Mouse (Mus musculus) small intestine, adult 10 weeks (tissue): Measurements from ENCODE around the gene Ptrhd1. TPM values are rescaled to one million over a fixed set of nuclear protein-coding genes. Genes with fewer than 3 reads are reported as not detected.

Experiments used
- polyA plus RNA-seq: library from polyadenylated mRNA; stranded (reverse); fragments of 350-450 nt; fragmentation: Illumina TruSeq; extraction: RNeasy Lipid Tissue Mini Kit (QIAGEN cat#74804); gene quantifications from one replicate; pipeline ENCODE4 v1.2.3, GENCODE M21; 2014; ENCODE audit warnings: low replicate concordance

The Ptrhd1 gene
- polyA plus RNA-seq, result 2.1 TPM

GRCm38 (mm10) chr12:4233572-4234508 is at the start of gene Ptrhd1, which contains the start of gene Cenpo:
Gene Ptrhd1 (plus strand): TSS chr12:4234027.
Gene Cenpo (minus strand): TSS chr12:4234294.

Other genes with a start within 250 kb of the Ptrhd1 start
- gene Efr3b, start 195.1 kb upstream of the Ptrhd1 start, polyA plus RNA-seq, result 9.8 TPM
- gene Dnajc27, start 151.4 kb upstream of the Ptrhd1 start, polyA plus RNA-seq, result 0.82 TPM
- gene Adcy3, start 100.9 kb upstream of the Ptrhd1 start, polyA plus RNA-seq, result 0.22 TPM
- 5.1 TPM for gene Cenpo, start 267 bp downstream of the Ptrhd1 start, polyA plus RNA-seq
- 14.6 TPM for gene Ncoa1, start 243.2 kb downstream of the Ptrhd1 start, polyA plus RNA-seq